Mouse (Mus musculus) brain, embryonic 14.5 days (tissue): Measurements from ENCODE around the gene Hnrnpul2.
A peak's percentile ranks its signal among the peaks of the same experiment; 100 is the strongest.

ENCODE experiments used
- CTCF ChIP-seq: fragments of 200-500 bp; IDR thresholded peaks from 2 replicates; pipeline ENCODE4 v1.5.1; 2012; ENCODE audit warnings: inconsistent platforms, mild to moderate bottlenecking, moderate library complexity, borderline replicate concordance; ENCODE audit not compliant: insufficient read depth, insufficient read length; ENCODE audit errors: extremely low read depth
- POLR2A ChIP-seq: fragments of 200-500 bp; IDR thresholded peaks from 2 replicates; pipeline ENCODE4 v1.6.1; 2012; ENCODE audit warnings: mild to moderate bottlenecking, inconsistent platforms, borderline replicate concordance; ENCODE audit not compliant: poor library complexity, insufficient read depth, insufficient read length, severe bottlenecking; ENCODE audit errors: extremely low read depth

GRCm38 (mm10) chr19:8857689-8858088 lies 37.9 kb downstream of the Hnrnpul2 start:
- peak; percentile 60; the same call in 1 of the 2 replicates for TF ChIP-seq CTCF
- TF ChIP-seq POLR2A: no peak
